Mouse (Mus musculus) olfactory bulb, adult 2 months (tissue): ENCODE results near the gene Gm21293.
"Not testable (repeated sequence)": the region's sequence is repeated elsewhere in the genome, so short reads cannot be mapped to it uniquely, and the experiment has no call there.

Source experiments
- CTCF ChIP-seq: fragments of 200-500 bp; IDR thresholded peaks from 2 replicates; pipeline ENCODE4 v1.5.1; 2012; ENCODE audit warnings: low read depth, mild to moderate bottlenecking, low read length, moderate library complexity; ENCODE audit not compliant: insufficient read depth
- POLR2A ChIP-seq: fragments of 200-500 bp; IDR thresholded peaks from 2 replicates; pipeline ENCODE4 v1.6.1; 2012; ENCODE audit warnings: mild to moderate bottlenecking, low read depth, low read length, moderate library complexity; ENCODE audit not compliant: insufficient read depth

DNA sequence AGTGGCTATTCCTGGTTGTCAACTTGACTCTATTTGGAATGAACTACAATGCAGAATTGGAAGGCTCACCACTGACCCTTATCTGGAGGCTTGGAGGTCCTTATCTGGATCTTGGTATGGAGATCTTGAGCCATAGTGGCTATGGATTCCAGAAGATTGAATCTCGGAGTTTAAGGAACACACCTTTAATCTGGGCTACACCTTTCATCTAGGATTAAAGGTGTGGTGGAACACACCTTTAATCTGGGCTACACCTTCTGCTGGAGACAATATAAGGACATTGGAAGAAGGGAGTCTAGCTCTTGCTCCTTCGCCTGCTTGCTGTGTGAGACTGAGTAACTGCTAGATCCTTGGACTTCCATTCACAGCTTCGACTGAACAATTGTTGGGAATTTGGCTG is 8.4 kb downstream of the Gm21293 start, which contains the start of gene Gm6763:
- not testable (repeated sequence) for TF ChIP-seq CTCF, POLR2A
